Mouse (Mus musculus): ENCODE results near the gene Msl2. TPM values are rescaled to one million over a fixed set of nuclear protein-coding genes. Genes with fewer than 3 reads are reported as not detected.

Msl2 gene
- total RNA-seq, 2 experiments from 2014 or later = 28.4 to 29.3 TPM

DNA sequence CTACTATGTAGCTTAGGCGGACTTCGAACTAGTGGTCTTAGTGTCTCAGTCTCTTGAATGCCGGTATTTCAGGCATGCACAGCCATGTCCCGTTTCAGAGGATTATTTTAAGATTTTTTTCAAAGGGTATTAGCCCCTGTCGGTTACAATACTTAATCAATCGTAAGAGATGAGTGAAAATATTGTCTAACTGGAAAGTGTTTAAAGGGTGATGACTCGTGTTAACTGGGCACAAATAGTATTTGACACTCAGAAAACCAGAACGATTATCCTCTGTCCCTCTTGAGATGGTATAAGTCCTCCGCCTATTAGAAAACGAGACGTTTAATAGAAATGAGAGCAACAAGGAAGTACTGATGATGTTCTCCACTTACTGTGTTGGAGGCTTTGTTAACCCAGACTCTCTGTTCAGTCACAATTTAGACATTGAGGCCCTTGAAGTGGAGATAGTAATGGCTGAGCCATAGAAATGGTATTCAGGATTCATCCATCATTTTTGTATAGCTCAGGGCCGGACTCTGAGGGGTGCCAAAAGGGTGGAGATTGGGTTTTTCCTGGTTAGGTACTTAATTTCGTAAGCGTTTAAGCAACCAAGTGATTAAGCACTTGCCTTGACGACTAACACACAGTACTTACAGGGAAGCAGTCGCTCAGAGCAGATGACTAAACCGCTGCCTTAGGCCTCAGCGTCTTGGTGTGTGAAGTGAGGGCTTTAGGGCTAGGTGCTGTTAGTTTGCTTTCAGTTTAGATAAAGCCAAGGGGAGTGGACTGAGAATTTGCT lies 2.4 kb downstream of the Msl2 start:
- H3K27ac ChIP-seq = peak overlapping the region; percentile 100
- H3K4me3 ChIP-seq = peak overlapping the region; percentile 93
- TF ChIP-seq CTCF (IDR thresholded peaks at IDR 0.05) = no peak
- DNase-seq = no peak
- intact Hi-C loops (cut with DNase I) = no loop called here

DNA sequence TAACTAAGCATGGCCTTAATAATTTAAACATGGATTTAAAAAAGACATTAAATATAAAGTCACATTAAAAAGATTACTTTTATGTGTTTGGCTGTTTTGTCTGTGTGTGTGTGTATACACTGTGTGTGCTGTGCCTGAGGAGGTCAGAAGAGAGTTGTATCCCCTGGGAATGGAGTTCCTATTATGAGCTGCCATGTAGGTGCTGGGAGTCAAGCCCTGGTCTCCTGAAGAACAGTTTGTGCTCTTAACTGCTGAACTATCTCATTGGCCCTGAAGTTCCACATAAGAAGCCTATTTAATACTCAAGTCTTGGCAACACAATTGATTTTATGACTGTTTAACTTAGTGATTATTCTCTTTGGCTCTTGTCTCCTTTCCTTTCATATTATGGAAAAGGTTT lies 3.6 kb downstream of the Msl2 start:
- no peak for DNase-seq
- intact Hi-C loops (cut with DNase I) = no loop called here
- H3K27ac ChIP-seq = peak overlapping the region; percentile 100
- H3K4me3 ChIP-seq = peak overlapping the region; percentile 93
- no peak for TF ChIP-seq CTCF (IDR thresholded peaks at IDR 0.05)

DNA sequence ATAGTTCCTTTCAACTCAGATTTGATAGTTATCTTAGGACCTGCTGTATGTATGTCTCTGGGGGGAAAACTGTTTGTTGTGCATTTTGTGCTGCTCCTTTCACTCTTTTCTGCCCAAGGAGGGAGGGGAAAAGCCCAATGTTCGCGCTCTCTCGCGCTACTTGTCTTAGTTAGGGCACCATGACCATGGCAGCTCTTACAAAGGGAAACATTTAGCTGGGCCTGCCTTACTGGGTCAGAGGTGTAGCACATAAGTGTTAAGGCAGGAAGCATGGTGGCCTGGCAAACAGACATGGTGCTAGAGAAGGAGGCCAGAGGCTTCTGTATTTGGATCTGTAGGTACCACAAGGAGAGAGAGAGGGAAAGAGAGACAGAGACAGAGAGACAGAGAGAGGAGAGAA lies 4.7 kb downstream of the Msl2 start:
- peak overlapping the region; percentile 93 for H3K4me3 ChIP-seq
- no peak for TF ChIP-seq CTCF (IDR thresholded peaks at IDR 0.05)
- no peak for DNase-seq
- intact Hi-C loops (cut with DNase I) = no loop called here
- peak overlapping the region; percentile 100 for H3K27ac ChIP-seq

DNA sequence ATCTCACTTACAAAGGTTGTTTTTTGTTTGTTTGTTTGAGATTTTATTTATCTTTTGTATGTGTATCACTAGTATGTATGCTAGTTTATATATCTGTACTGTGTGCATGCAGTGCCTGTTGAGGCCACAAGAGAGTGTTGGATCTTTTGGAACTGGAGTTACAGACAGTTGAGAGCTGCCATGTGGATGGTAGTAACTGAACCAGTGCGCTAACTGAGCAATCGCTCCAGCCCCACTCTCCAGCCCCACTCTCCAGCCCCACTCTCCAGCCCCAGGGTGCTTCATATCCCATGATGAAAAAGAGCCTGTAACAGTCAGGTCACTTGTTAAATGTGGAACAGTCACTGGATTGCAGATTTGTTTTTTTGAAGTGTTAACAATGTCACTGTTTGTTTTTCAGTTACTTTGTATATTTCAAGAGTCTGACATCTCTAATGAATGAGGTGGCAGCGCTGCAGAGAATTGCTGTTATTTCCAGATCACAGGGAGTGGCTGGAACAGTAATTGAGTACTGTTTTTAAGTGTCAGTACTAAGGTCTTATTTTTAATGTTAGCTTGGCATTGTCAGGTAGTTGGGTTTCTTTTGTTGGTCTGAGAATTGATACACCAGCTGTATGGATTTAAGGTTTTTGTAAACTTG lies 6.3 kb downstream of the Msl2 start:
- intact Hi-C loops (cut with DNase I) = no loop called here
- Histone ChIP-seq H3K4me3 (peak overlapping the region; percentile 93), H3K27ac (peak overlapping the region; percentile 6; the same call in 1 of the 2 replicates)
- 0 out of 2 replicates have a peak, but pooled peaks have one; percentile 11 for TF ChIP-seq CTCF (IDR thresholded peaks at IDR 0.05)
- no peak for DNase-seq

DNA sequence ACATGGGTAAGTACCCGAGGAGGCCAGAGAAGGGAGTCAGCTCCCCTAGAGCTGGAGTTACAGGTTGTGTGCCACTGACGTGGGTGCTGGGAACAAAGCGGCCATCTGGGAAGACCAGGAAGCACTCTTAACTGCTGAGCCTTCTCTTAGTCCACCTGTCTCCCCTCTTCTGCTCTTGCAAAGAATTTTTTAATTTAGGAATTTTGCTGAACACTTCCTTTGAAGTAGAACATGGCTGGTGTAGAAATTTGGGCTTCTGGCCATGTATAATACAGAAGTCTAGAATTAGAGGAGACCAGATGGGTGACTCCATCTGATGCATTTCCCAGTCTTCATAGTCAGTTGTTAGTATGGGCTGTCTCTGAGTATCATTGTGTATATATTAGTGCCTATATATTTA lies 9.8 kb downstream of the Msl2 start:
- H3K4me3 ChIP-seq = no peak overlapping the region
- intact Hi-C loops (cut with DNase I) = no loop called here
- DNase-seq = no peak
- no peak overlapping the region for H3K27ac ChIP-seq
- no peak for TF ChIP-seq CTCF (IDR thresholded peaks at IDR 0.05)

DNA sequence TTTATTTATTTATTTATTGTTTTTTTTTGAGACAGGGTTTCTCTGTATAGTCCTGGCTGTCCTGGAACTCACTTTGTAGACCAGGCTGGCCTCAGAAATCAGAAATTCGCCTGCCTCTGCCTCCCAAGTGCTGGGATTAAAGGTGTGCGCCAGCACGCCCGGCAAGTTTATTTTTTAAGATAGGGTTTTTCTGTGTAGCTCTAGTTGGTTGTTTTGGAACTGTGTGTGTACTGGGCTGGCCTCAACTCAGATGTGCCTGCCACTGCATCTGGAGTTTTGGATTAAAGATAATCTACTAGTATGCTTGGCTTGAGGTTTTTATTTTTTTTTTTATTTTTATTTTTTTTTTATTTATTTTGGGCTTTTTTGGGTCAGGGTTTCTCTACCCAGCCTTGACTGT lies 21.5 kb downstream of the Msl2 start:
- no peak for TF ChIP-seq CTCF (IDR thresholded peaks at IDR 0.05)
- DNase-seq = no peak
- intact Hi-C loops (cut with DNase I) = no loop called here
- H3K27ac ChIP-seq = 0 out of 2 replicates have a peak overlapping the region, but pooled peaks have one; percentile 12
- H3K4me3 ChIP-seq = no peak overlapping the region

DNA sequence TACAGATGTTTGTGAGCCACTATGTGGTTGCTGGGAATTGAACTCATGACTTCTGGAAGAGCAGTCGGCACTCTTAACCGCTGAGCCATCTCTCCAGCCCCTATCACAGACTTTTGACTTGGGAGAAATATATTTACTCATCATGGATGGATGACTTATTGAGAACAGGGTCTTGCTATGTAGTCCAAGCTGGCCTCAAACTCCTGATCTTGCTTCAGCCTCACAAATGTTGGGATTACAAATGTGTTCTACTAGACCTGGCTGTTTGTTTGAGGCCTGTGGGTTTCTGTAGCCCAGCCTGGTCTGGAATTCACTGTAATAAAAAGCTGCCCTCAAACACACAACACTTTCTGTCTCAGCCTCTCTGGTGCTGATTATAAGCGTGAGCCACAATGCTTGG lies 22.6 kb downstream of the Msl2 start:
- Histone ChIP-seq H3K27ac (no peak overlapping the region), H3K4me3 (no peak overlapping the region)
- TF ChIP-seq CTCF (IDR thresholded peaks at IDR 0.05) = no peak
- intact Hi-C loops (cut with DNase I) = no loop called here
- no peak for DNase-seq

DNA sequence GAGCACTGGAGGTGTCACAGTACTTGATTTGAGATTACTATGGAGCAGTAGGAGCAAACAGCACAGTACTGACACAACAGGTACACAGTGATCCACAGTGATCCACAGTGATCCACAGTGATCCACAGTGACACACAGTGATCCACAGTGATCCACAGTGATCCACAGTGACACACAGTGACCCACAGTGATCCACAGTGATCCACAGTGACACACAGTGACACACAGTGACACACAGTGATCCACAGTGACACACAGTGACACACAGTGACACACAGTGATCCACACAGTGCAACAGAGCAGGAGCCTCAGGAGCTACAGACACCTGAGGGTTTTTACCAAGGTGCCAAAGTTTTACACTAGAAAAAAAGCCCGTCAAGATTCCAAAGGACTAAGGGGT lies 23.6 kb downstream of the Msl2 start:
- Histone ChIP-seq H3K27ac (no peak overlapping the region), H3K4me3 (no peak overlapping the region)
- intact Hi-C loops (cut with DNase I) = no loop called here
- no peak for DNase-seq
- no peak for TF ChIP-seq CTCF (IDR thresholded peaks at IDR 0.05)

DNA sequence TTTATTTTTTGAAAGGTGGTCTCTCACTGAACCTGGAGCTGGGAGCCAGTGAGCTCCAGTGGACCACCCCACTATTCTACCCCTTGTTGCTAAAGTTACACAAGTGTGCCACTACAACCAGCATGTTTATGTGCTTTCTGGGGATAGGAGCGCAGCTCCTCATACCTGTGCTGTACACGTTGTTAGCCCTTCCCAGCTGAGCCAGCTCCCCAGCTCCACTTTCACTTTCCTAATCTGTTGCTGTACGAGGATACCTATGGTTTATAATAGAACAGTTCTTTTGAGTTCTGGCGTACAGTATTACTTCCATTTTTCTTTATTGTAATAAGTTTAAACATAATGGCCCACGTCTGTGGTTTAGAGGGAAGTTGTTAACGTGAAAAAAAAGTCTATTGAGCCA lies 25.5 kb downstream of the Msl2 start:
- intact Hi-C loops (cut with DNase I) = no loop called here
- no peak for TF ChIP-seq CTCF (IDR thresholded peaks at IDR 0.05)
- Histone ChIP-seq H3K4me3 (peak overlapping the region; percentile 38), H3K27ac (peak overlapping the region; percentile 35)
- DNase-seq = peak; percentile 25

DNA sequence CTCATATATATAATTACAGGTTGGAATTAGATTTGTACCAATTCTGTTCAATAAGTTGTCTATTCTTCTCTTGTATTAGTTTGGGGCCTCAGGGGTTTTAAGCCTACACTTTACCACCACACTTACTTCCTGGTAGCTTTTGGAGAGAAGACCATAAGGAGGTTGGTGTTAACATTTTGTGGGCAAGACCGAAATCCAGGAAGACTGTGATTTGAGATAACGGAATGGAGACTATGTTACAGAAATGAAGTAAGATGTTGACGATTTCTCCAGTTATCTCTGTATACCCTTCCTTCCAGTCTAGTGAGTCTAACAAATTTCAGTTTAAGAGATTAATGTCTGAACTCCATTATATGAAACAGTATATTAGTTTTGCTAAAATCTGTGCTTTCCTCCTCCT lies 26.3 kb downstream of the Msl2 start:
- intact Hi-C loops (cut with DNase I) = no loop called here
- Histone ChIP-seq H3K4me3 (no peak overlapping the region), H3K27ac (no peak overlapping the region)
- DNase-seq = no peak
- TF ChIP-seq CTCF (IDR thresholded peaks at IDR 0.05) = no peak

DNA sequence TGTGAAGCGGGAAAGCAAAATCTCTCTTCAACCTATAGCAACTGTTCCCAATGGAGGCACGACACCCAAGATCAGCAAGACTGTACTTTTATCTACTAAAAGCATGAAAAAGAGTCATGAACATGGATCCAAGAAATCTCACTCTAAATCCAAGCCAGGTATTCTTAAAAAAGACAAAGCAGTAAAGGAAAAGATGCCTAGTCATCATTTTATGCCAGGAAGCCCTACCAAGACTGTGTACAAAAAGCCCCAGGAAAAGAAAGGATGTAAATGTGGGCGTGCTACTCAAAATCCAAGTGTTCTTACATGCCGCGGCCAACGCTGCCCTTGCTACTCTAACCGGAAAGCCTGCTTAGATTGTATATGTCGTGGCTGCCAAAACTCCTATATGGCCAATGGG lies 27.6 kb downstream of the Msl2 start:
- no peak for TF ChIP-seq CTCF (IDR thresholded peaks at IDR 0.05)
- H3K27ac ChIP-seq = no peak overlapping the region
- intact Hi-C loops (cut with DNase I) = no loop called here
- H3K4me3 ChIP-seq = no peak overlapping the region
- DNase-seq = no peak

DNA sequence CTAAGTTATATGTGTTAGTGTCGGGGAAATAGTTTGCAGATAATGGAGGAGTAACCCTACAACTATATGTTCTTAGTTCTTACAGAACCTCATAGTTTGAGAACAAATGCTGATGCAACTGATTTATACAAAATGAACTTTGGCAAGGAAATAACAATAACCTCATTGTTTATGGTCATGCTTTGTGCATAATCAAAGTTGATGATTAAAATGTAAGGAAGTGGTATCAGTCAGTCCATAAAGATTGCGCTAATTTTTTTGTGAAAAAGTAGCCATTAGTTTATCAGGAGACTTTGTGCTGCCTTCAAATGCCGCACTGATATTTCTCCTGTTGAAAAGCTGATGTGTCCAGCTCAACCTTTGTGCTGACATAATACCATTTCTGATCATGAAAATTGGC lies 28.4 kb downstream of the Msl2 start:
- H3K27ac ChIP-seq = no peak overlapping the region
- no peak for TF ChIP-seq CTCF (IDR thresholded peaks at IDR 0.05)
- intact Hi-C loops (cut with DNase I) = no loop called here
- no peak overlapping the region for H3K4me3 ChIP-seq
- DNase-seq = no peak

DNA sequence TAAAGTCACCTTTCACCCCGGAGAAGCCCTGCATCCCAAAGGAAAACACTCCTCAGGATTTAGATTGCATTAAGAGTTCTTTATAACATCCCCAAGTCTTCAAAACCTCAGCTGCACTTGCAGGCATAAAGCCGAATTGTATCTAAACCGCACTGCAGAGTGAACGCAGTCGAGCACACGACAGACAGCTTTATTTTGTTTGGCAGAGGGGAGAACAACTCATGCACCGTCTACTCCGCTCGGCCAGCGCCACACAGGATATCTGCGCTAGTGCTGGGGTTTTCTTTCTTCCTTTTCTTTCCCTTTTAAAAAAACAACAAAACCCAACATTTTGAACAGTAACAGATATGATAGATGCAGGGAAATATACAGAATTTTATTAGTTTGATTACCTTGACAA lies 31.0 kb downstream of the Msl2 start:
- intact Hi-C loops (cut with DNase I) = no loop called here
- no peak overlapping the region for H3K27ac ChIP-seq
- TF ChIP-seq CTCF (IDR thresholded peaks at IDR 0.05) = no peak

DNA sequence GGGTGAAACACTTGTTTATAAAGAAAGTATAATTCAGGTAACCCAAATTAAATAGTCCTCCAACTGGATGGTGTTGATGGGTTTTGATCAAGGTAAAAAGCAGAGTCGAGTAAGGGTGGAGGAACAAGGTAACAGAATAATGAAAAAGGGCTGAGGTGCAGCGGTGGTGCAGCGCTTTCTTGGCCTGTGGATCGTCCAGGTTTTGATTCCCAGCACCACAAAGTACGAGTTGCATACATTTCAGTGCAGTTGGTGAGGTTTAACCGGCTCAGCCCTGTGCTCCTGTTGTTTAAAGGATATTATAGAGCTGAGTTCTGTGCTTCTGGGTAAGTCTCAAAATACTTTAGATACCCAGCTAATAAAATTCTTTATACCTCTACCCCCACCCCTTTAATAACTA lies 31.8 kb downstream of the Msl2 start:
- no peak overlapping the region for H3K4me3 ChIP-seq
- intact Hi-C loops (cut with DNase I) = no loop called here
- TF ChIP-seq CTCF (IDR thresholded peaks at IDR 0.05) = no peak
- H3K27ac ChIP-seq = no peak overlapping the region
- DNase-seq = no peak

More for the DNA sequence above, 31.0 kb downstream of the Msl2 start:
- no peak for DNase-seq
- no peak overlapping the region for H3K4me3 ChIP-seq
